Mouse (Mus musculus) kidney, adult 2 months (tissue): Measurements from ENCODE around the gene Pcgf2.

Source experiments
- CTCF ChIP-seq: fragments of 200-500 bp; conservative IDR thresholded peaks from 2 replicates; pipeline ENCODE4 v1.5.1; 2011; ENCODE audit warnings: low read depth, mild to moderate bottlenecking, control low read depth, low read length, moderate library complexity, mixed read lengths; ENCODE audit not compliant: insufficient read depth, insufficient read length
- POLR2A ChIP-seq: fragments of 200-500 bp; IDR thresholded peaks from one replicate; pipeline ENCODE4 v1.6.1; 2011; ENCODE audit warnings: low read depth, low read length, control low read depth

- no peak for TF ChIP-seq POLR2A
- TF ChIP-seq CTCF: no peak
These were observed 38.6 kb downstream of the Pcgf2 start for GRCm38 (mm10) chr11:97661648-97662133.
